Mouse (Mus musculus): ENCODE results near the gene Pla2g4e. TPM values are rescaled to one million over a fixed set of nuclear protein-coding genes. Genes with fewer than 3 reads are reported as not detected.

Gene Pla2g4e
- total RNA-seq, 1 experiment from 2014 or later, result not detected

- no peak for ATAC-seq (replicated peaks; ENCODE audit: low read depth, poor library complexity, severe bottlenecking)
Measured at GRCm38 (mm10) chr2:120158846-120159245, 86.3 kb downstream of the Pla2g4e start.

- peak; percentile 40 for ATAC-seq (replicated peaks; ENCODE audit: low read depth, poor library complexity, severe bottlenecking)
Measured at GRCm38 (mm10) chr2:120158016-120158415, 87.1 kb downstream of the Pla2g4e start.

DNA sequence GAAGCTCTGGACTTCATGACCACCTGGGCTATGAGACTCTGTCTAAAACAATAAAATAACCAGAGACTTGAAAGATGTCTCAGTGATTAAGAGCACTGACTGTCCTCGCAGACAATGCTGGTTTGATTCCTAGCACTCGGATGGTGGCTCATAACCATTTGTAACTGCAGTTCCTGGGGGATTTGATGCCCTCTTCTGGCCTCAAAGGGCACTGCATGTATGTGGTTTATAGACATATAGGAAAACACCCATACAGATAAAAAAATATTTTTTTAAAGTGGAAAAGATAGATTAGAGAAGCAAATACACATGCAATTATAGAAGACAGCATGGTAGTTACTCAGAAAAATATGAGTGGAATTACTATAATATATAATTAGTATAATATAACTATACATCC, 87.5 kb downstream of the Pla2g4e start:
- no peak for ATAC-seq (replicated peaks; ENCODE audit: low read depth, poor library complexity, severe bottlenecking)

DNA sequence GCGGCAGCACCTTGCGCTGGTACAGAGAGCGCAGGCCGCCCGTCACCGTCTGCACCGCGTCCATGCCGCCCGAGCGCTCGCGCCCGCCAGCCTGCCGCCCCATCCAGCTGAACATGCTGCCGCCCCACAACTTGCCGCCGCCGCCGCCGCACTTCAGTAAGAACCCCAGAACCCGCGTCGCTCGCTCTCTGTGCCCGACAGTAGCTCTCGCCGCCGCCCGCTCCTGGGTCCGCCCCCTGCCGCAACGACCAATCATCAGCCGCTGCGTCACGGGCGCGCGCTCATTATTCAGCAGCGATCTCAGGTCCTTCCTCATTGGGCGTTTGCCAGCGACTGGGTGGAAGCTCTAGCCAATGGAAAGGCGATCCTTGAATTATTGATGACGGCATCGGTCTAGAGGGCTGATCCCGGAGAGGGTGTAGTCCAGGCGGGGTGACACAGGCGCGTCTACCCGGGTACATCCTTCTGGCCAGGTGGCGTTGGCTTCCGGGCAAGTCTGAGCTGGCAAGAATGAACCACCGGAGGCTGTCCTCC, 90.7 kb downstream of the Pla2g4e start, which contains the start of gene Ehd4:
Gene Ehd4 (minus strand): TSS at position 246 of the 534 bp plus-strand sequence.
- peak; percentile 84 for ATAC-seq (replicated peaks; ENCODE audit: low read depth, poor library complexity, severe bottlenecking)

DNA sequence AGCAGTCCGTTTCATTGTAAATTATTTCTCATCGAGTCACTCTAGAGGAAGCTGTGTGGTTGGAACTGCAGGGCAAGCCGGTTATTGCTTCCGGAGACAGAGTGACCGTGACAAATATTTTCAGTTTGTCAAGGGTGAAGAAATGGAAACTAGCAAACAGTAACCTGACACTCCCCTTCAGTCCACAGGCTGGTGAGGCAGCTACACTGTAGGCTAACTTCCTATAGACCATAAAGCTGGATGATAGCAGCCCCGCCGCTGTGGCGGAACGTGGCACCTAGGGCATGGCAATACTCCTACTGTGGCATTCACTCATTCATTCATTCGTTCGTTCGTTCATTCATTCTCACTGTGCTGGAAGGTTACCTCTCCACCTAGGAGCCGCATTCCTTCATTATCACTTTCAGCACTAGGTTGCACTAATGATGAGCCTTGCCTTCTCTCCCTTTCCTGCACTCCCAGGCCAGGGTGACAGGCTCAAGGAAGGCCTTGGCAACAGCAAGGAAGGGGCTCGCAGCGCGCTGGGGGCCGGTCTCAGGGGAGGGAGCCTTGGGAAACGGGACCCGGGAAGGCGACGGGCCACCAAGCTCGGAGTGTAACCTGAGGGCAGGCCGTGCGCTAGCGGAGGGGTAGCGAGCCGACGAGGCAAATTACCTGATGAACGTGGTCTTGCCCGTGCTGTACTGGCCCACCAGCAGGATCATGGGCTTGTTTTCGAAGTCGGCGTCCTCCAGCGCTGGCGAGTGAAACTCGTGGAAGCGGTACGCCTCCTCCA, 91.4 kb downstream of the Pla2g4e start:
- ATAC-seq (replicated peaks; ENCODE audit: low read depth, poor library complexity, severe bottlenecking), result peak; percentile 60

GRCm38 (mm10) chr2:120150571-120150970, 94.6 kb downstream of the Pla2g4e start:
- ATAC-seq (replicated peaks; ENCODE audit: low read depth, poor library complexity, severe bottlenecking), result no peak

GRCm38 (mm10) chr2:120149634-120150033, 95.5 kb downstream of the Pla2g4e start:
- no peak for ATAC-seq (replicated peaks; ENCODE audit: low read depth, poor library complexity, severe bottlenecking)

DNA sequence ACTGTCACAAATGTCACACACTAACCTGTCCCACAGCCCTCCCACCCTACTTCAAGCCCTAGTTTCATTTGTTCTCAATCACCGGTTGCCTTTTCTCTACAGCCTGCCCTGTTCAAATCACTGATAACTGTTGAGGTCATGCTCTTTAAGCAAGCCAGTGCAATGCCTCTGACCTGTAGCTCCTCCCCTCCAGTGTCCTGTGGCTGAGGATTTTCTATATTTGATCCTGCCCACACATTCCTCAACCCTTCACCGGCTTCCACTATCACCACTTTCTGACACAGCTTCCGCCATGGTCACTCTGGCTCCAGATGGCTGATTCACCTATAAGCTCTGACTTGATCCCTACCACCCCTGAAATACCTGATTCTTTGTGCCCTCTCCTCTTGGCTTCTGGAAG, 97.1 kb downstream of the Pla2g4e start:
- peak; percentile 45; the same call in 1 of the 2 replicates for ATAC-seq (replicated peaks; ENCODE audit: low read depth, poor library complexity, severe bottlenecking)

- ATAC-seq (replicated peaks; ENCODE audit: low read depth, poor library complexity, severe bottlenecking), result no peak
Measured at GRCm38 (mm10) chr2:120147364-120147763, 97.8 kb downstream of the Pla2g4e start.

DNA sequence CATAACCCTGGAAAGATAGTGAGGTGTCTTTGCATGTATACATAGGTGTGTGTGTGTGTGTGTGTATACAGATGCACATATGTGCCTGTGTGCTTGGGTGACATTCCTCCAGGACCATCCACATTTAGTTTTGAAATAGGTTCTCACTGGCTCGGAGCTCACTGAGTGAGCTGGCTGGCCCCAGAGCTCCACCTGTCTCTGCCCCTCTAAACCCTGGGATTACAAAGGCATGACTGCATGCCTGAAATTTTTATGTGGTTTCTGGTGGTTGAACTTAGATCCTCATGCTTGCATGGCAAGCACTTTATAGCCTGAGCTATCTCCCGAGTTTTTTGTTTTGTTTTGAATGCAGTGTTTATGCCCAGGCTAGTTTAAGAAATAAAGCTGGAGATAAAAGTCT, 98.6 kb downstream of the Pla2g4e start:
- ATAC-seq (replicated peaks; ENCODE audit: low read depth, poor library complexity, severe bottlenecking), result no peak

- ATAC-seq (replicated peaks; ENCODE audit: low read depth, poor library complexity, severe bottlenecking), result no peak
Measured at GRCm38 (mm10) chr2:120144390-120144789, 100.7 kb downstream of the Pla2g4e start.

DNA sequence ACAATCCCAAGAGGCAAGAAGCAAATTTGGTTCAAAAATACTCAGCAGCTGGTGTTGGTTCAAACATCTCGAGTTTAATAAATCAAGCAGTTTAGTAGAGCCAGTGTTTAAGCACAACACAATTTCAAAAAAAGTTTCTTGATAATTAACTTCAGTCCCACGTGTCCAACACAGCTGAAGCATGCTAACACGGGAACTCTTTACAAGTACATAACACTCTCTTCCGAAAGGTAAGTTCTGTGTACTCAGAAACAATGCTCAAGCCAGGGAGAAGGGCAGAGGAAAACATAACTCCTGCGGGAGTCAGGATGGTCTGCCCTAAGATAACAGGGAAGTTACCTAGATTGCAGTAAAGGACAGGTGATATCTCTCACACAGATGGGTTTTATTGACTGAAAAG, 102.8 kb downstream of the Pla2g4e start:
- ATAC-seq (replicated peaks; ENCODE audit: low read depth, poor library complexity, severe bottlenecking), result no peak

- ATAC-seq (replicated peaks; ENCODE audit: low read depth, poor library complexity, severe bottlenecking), result no peak
Measured at GRCm38 (mm10) chr2:120141671-120142070, 103.5 kb downstream of the Pla2g4e start.

DNA sequence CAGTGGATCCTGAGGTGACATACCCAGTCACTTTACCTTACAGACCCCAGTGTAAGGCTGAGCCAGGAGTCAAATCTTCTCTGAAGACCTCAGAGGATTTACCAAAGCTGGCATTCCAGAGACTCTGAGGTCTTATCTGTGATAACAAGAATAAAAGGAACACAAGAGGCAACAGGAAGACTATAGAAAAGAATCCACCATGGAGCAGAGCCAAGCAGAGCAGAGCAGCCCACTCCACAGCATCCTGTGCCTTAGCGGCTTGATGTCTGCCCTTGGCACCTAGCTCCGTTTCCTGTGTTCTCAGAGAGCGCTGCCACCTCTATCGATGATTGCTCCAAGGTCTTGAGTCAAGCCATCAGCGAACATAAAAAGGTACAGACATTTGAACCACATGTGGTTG, 104.8 kb downstream of the Pla2g4e start:
- ATAC-seq (replicated peaks; ENCODE audit: low read depth, poor library complexity, severe bottlenecking), result no peak

GRCm38 (mm10) chr2:120139091-120139490, 106.0 kb downstream of the Pla2g4e start:
- ATAC-seq (replicated peaks; ENCODE audit: low read depth, poor library complexity, severe bottlenecking), result no peak

DNA sequence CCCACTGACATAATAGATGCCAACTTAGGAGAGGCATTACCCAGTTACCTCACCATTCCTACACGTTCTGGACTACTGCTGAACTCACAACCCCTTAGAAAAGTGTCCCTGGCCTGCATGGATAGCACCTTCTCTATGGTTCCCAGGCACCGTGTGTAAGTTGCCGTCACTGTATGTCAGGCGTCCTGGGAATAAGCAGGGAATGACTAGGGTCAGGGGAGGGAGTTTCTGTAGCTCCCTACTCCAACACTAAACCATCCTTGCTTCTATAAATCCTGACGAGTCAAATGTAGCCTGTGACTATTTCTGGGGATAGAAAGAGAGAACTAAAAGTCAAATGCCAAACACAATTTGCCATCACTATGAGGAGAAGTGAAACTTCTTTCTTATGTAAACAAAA, 107.9 kb downstream of the Pla2g4e start:
- ATAC-seq (replicated peaks; ENCODE audit: low read depth, poor library complexity, severe bottlenecking), result 0 out of 2 replicates have a peak, but pooled peaks have one; percentile 24

DNA sequence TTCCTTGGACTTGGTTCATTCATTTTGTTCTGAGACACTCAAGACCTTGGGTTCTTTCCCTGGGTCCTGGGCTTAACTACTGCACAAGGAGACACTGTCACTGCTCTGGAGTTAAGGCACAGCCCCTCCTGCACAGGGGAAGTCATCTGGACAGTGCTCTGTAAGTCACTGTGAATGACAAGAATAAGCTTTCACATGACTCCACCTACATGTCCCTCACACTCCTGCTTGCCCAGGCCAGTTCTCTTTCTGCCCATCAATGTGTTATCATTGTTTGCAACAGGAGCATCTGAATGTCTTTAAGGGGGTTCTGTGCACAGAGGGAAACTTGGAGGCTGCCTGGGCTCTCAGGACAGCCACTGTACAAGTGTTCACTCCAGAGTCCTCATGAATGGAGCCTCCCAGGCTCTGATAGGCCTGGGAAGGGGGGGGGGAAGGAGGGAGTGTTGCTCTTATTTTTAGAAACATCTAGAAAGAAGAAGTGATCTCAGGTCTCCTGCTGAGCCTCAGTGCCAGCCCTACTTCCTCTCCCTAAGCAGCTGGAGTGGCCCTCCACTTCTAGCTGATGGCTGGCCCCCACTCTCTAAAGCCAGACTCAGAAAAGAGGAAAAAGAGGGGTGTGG, 110.6 kb downstream of the Pla2g4e start:
- peak; percentile 91 for ATAC-seq (replicated peaks; ENCODE audit: low read depth, poor library complexity, severe bottlenecking)

- no peak for ATAC-seq (replicated peaks; ENCODE audit: low read depth, poor library complexity, severe bottlenecking)
Measured at GRCm38 (mm10) chr2:120131881-120132280, 113.3 kb downstream of the Pla2g4e start.

DNA sequence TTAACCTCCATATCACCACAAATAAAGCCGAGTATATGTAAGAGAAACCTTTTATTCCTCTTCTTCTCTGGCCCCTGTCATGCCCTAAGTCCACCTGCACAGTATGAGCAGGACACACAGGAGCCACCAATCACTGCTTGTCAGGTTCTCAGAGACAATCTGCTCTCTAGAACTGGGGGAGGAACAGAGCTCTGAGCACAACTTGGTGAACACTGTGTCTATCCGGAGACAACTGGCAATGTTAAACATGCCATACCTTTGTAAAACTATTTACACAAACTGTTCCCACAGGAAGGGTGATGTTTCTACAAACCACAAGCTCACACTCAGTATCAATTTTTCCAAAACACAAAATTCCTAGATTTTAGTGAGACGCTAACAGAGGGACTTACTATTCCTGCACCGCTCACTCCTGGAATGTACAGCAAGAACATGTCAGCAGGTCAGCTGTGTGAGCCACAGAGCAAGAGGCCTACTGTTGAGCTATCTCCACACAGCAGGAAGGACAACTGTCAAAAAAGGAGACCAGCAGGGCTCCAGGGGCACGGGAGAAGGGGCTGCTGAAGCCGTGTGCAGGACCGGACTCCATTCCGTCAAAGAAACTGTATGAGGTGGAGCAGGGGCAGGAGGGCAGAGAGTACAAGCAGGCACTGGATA, 115.8 kb downstream of the Pla2g4e start:
- no peak for ATAC-seq (replicated peaks; ENCODE audit: low read depth, poor library complexity, severe bottlenecking)

GRCm38 (mm10) chr2:120128611-120129051, 116.5 kb downstream of the Pla2g4e start:
- ATAC-seq (replicated peaks; ENCODE audit: low read depth, poor library complexity, severe bottlenecking), result peak; percentile 36; the same call in 1 of the 2 replicates

- no peak for ATAC-seq (replicated peaks; ENCODE audit: low read depth, poor library complexity, severe bottlenecking)
Measured at GRCm38 (mm10) chr2:120128011-120128410, 117.1 kb downstream of the Pla2g4e start.

All from common myeloid progenitor, adult 5-6 weeks (primary cell).